Mouse (Mus musculus) frontal cortex, postnatal 10 days (tissue): ENCODE measurements around the gene Tnp2.

Experiments
- DNase-seq, 2 experiments: peaks; one replicate each; pipeline ENCODE4 v3.0.0; 2022; ENCODE audit warnings: low spot score in 2 of 2, mixed read lengths in 1 of 2

Tnp2 gene

GRCm38 (mm10) chr16:10769661-10770060, 18.8 kb downstream of the Tnp2 start:
- no peak for DNase-seq

- no peak for DNase-seq
Observed at GRCm38 (mm10) chr16:10768821-10769220, 19.6 kb downstream of the Tnp2 start.

- DNase-seq = peak in 1 of 2 experiments; percentile 53
Observed at GRCm38 (mm10) chr16:10767158-10767557, 21.3 kb downstream of the Tnp2 start.

- no peak for DNase-seq
Observed at GRCm38 (mm10) chr16:10764323-10764722, 24.1 kb downstream of the Tnp2 start.

GRCm38 (mm10) chr16:10763540-10764264, 24.8 kb downstream of the Tnp2 start:
- no peak for DNase-seq

- no peak for DNase-seq
Observed at GRCm38 (mm10) chr16:10762569-10763180, 25.8 kb downstream of the Tnp2 start.

GRCm38 (mm10) chr16:10761182-10761581, 27.3 kb downstream of the Tnp2 start:
- no peak for DNase-seq

GRCm38 (mm10) chr16:10756168-10756567, 32.3 kb downstream of the Tnp2 start:
- no peak for DNase-seq

GRCm38 (mm10) chr16:10754521-10755296, 33.8 kb downstream of the Tnp2 start:
- DNase-seq = no peak

- peak; percentile 20 to 23 for DNase-seq
Observed at GRCm38 (mm10) chr16:10749824-10750223, 38.6 kb downstream of the Tnp2 start.

GRCm38 (mm10) chr16:10749226-10749625, 39.2 kb downstream of the Tnp2 start:
- DNase-seq = no peak

- no peak for DNase-seq
Observed at GRCm38 (mm10) chr16:10741082-10741481, 47.4 kb downstream of the Tnp2 start.

GRCm38 (mm10) chr16:10739854-10740398, 48.5 kb downstream of the Tnp2 start:
- no peak for DNase-seq

GRCm38 (mm10) chr16:10738866-10739265, 49.6 kb downstream of the Tnp2 start:
- DNase-seq = no peak
